In genomic region chr7:63941050-63941449, GRCm38 (mm10) we compare ENCODE assay signal across 27 mouse cellular contexts. TPM values are rescaled to one million over a fixed set of nuclear protein-coding genes. Genes with fewer than 3 reads are reported as not detected.
DNase-seq lines count a peak whose midpoint lies in the region; ATAC-seq lines count a peak whose summit lies in the region.
"Had no signal": no experiment of that assay in that cellular context is flagged by ENCODE, and none has a peak within 500 bp of the region (broad histone marks: within the 10 kb centered on the region; RNA-seq: fewer than 3 reads in every experiment).

No protein-coding gene starts in this region.

- DNase-seq in naive thymus-derived CD4-positive, alpha-beta T cell, adult 2 months (ENCODE audit: low read depth) = peak; percentile 36
- no peak for DNase-seq in adrenal gland, adult 18-20 months (ENCODE audit: low spot score in 2 of 2)
- DNase-seq in thymus, postnatal 14 days = no peak
- DNase-seq: adrenal gland, postnatal 10 days; cerebellum, adult 18-20 months; gastrocnemius, postnatal 25 days; heart, adult 18-20 months; heart, postnatal 10 days; heart, postnatal 36 days had no signal

- no peaks in the 10 kb centered on the region for H3K27me3 ChIP-seq in megakaryocyte, embryonic 14.5 days (replicated peaks)
- H3K27me3 ChIP-seq in liver, embryonic 12.5 days (replicated peaks) = no peaks in the 10 kb centered on the region
- no peaks in the 10 kb centered on the region for H3K27me3 ChIP-seq in liver, embryonic 15.5 days
- H3K27me3 ChIP-seq: embryonic facial prominence, embryonic 12.5 days; embryonic facial prominence, embryonic 15.5 days; heart, embryonic 12.5 days; heart, embryonic 15.5 days; hindbrain, embryonic 13.5 days had no signal

- peak overlapping the region; percentile 65 for H3K9ac ChIP-seq in liver, embryonic 12.5 days
- H3K9ac ChIP-seq in liver, embryonic 15.5 days = peak overlapping the region; percentile 46
- H3K9ac ChIP-seq: embryonic facial prominence, embryonic 12.5 days; embryonic facial prominence, embryonic 15.5 days; heart, embryonic 12.5 days; heart, embryonic 15.5 days; hindbrain, embryonic 13.5 days had no signal

- WGBS in liver, embryonic 12.5 days (ENCODE audit: insufficient replicate concordance) = 37% methylated on average over 3 of the region's 3 CpGs
- WGBS in liver, embryonic 15.5 days (ENCODE audit: insufficient replicate concordance) = 29% methylated on average over 3 of the region's 3 CpGs

- peak overlapping the region; percentile 60 for H3K4me2 ChIP-seq in liver, embryonic 12.5 days
- H3K4me2 ChIP-seq in liver, embryonic 15.5 days = peak overlapping the region; percentile 46
- H3K4me2 ChIP-seq: embryonic facial prominence, embryonic 12.5 days; embryonic facial prominence, embryonic 15.5 days; heart, embryonic 12.5 days; heart, embryonic 15.5 days; hindbrain, embryonic 13.5 days had no signal

- H3K27ac ChIP-seq in liver, embryonic 12.5 days = peak overlapping the region; percentile 96
- H3K27ac ChIP-seq in liver, embryonic 15.5 days (replicated peaks) = peak overlapping the region; percentile 95
- H3K27ac ChIP-seq: embryonic facial prominence, embryonic 12.5 days; hindbrain, embryonic 10.5 days; hindbrain, embryonic 13.5 days had no signal

- H3K4me1 ChIP-seq in megakaryocyte, embryonic 14.5 days = peaks cover 38% of the 10 kb centered on the region
- H3K4me1 ChIP-seq in liver, embryonic 12.5 days = peaks cover 46% of the 10 kb centered on the region
- H3K4me1 ChIP-seq in liver, embryonic 15.5 days (replicated peaks) = peaks cover 54% of the 10 kb centered on the region

- no peaks in the 10 kb centered on the region for H3K9me3 ChIP-seq in megakaryocyte, embryonic 14.5 days
- no peaks in the 10 kb centered on the region for H3K9me3 ChIP-seq in liver, embryonic 12.5 days (replicated peaks)
- H3K9me3 ChIP-seq in liver, embryonic 15.5 days (replicated peaks) = no peaks in the 10 kb centered on the region
- H3K9me3 ChIP-seq: embryonic facial prominence, embryonic 12.5 days; embryonic facial prominence, embryonic 15.5 days; heart, embryonic 12.5 days; heart, embryonic 15.5 days; hindbrain, embryonic 10.5 days; hindbrain, embryonic 13.5 days had no signal

- peak overlapping the region; percentile 79 for H3K4me3 ChIP-seq in megakaryocyte, embryonic 14.5 days (replicated peaks)
- peak overlapping the region; percentile 3; the same call in 1 of the 2 replicates for H3K4me3 ChIP-seq in liver, embryonic 12.5 days
- 0 out of 2 replicates have a peak overlapping the region, but pooled peaks have one; percentile 5 for H3K4me3 ChIP-seq in liver, embryonic 15.5 days (replicated peaks)
- H3K4me3 ChIP-seq: embryonic facial prominence, embryonic 12.5 days; embryonic facial prominence, embryonic 15.5 days; heart, embryonic 12.5 days; heart, embryonic 15.5 days; hindbrain, embryonic 10.5 days; hindbrain, embryonic 13.5 days had no signal

- no peaks in the 10 kb centered on the region for H3K36me3 ChIP-seq in megakaryocyte, embryonic 14.5 days (replicated peaks; ENCODE audit: low read length)
- H3K36me3 ChIP-seq in liver, embryonic 12.5 days = no peaks in the 10 kb centered on the region
- no peaks in the 10 kb centered on the region for H3K36me3 ChIP-seq in liver, embryonic 15.5 days (replicated peaks)
- H3K36me3 ChIP-seq: embryonic facial prominence, embryonic 12.5 days; embryonic facial prominence, embryonic 15.5 days; heart, embryonic 12.5 days; heart, embryonic 15.5 days; hindbrain, embryonic 10.5 days; hindbrain, embryonic 13.5 days had no signal

- no peak for ATAC-seq in megakaryocyte, adult 5-6 weeks (ENCODE audit: poor library complexity, severe bottlenecking)
- ATAC-seq in liver, embryonic 12.5 days = no peak
- ATAC-seq in liver, embryonic 15.5 days (ENCODE audit: insufficient read depth) = no peak
- no peak for ATAC-seq in megakaryocyte-erythroid progenitor cell, adult 5-6 weeks (replicated peaks; ENCODE audit: low FRiP score, low TSS enrichment, poor library complexity, severe bottlenecking)
- ATAC-seq: activated CD4-positive, CD25-positive, alpha-beta regulatory T cell, adult 4 months; CD4-positive, CD25-positive, alpha-beta regulatory T cell, adult 4 months; forebrain, embryonic 14.5 days had no signal

RNA-seq across cellular contexts. Expression of gene Klf13, which starts 2.3 kb away (rescaled TPM):
- polyA plus RNA-seq in megakaryocyte, embryonic 14.5 days (2012; ENCODE audit: insufficient read depth, low replicate concordance) = 117 and 140 TPM in 2 replicates
- total RNA-seq in megakaryocyte, adult 5-6 weeks (2015) = 108 and 122 TPM in 2 replicates
- 61.7 and 64.4 TPM in 2 replicates for total RNA-seq in megakaryocyte, adult 5-6 weeks (2017)
- polyA plus RNA-seq in liver, embryonic 12.5 days (2016; fragmentation: Nextera tagmentation; extraction: Ambion mirVana) = 17.7 and 20.8 TPM in 2 replicates
- polyA plus RNA-seq in liver, embryonic 15.5 days (2015; fragmentation: Nextera tagmentation; extraction: Ambion mirVana) = 15.3 and 15.6 TPM in 2 replicates
- total RNA-seq in megakaryocyte-erythroid progenitor cell, adult 5-6 weeks (2014; fragmentation: Nextera tagmentation) = 36.6 and 56.3 TPM in 2 replicates
- total RNA-seq in megakaryocyte-erythroid progenitor cell, adult 5-6 weeks (2017) = 14.7 and 17.3 TPM in 2 replicates
- total RNA-seq in adrenal gland, adult 18-20 months (2021) = 10 to 100 TPM; 52.5 to 58.4 TPM

RNA-seq across cellular contexts. Expression of gene E030018B13Rik, which starts 24.4 kb away (rescaled TPM):
- polyA plus RNA-seq in megakaryocyte, embryonic 14.5 days (2012; ENCODE audit: insufficient read depth, low replicate concordance) = not detected in 2 replicates
- total RNA-seq in megakaryocyte, adult 5-6 weeks (2015) = not detected in 2 replicates
- not detected in 2 replicates for total RNA-seq in megakaryocyte, adult 5-6 weeks (2017)
- not detected in 2 replicates for polyA plus RNA-seq in liver, embryonic 12.5 days (2016; fragmentation: Nextera tagmentation; extraction: Ambion mirVana)
- not detected in 2 replicates for polyA plus RNA-seq in liver, embryonic 15.5 days (2015; fragmentation: Nextera tagmentation; extraction: Ambion mirVana)
- not detected in 2 replicates for total RNA-seq in megakaryocyte-erythroid progenitor cell, adult 5-6 weeks (2014; fragmentation: Nextera tagmentation)
- 0.15 TPM in 1 of 2 replicates, not detected in the other for total RNA-seq in megakaryocyte-erythroid progenitor cell, adult 5-6 weeks (2017)
- not detected for total RNA-seq in adrenal gland, adult 18-20 months (2021)
- total RNA-seq: adrenal gland, postnatal 10 days; adrenal gland, postnatal 36 days; common myeloid progenitor, adult 5-6 weeks; gastrocnemius, adult 8-10 months; gastrocnemius, postnatal 25 days; heart, adult 18-20 months; heart, postnatal 10 days; heart, postnatal 36 days had no signal
- polyA plus RNA-seq: CD4-positive, CD25-positive, alpha-beta regulatory T cell, adult 4 months; embryonic facial prominence, embryonic 12.5 days; forebrain, embryonic 11.5 days; forebrain, embryonic 14.5 days; heart, embryonic 12.5 days; hindbrain, embryonic 10.5 days; hindbrain, embryonic 13.5 days had no signal

Comparison
In these comparisons a context has a peak if more than half of its experiments do, and no peak if none do; other contexts are left out.
1. H3K4me3 ChIP-seq: peak in every context shown above with its lines; median percentile 79 in megakaryocyte, embryonic 14.5 days; 5 in liver, embryonic 15.5 days; 3 in liver, embryonic 12.5 days.